Mouse (Mus musculus) hindbrain, embryonic 15.5 days (tissue): ENCODE measurements around the gene Atp6v0e2. TPM values are rescaled to one million over a fixed set of nuclear protein-coding genes. Genes with fewer than 3 reads are reported as not detected.
A peak's percentile ranks its signal among the peaks of the same experiment; 100 is the strongest.

Experiments used
- ATAC-seq: fragments of 200-750 bp; cut with Nextera tagmentation; 2 replicates; pipeline ENCODE4 v1.8.0; 2017; ENCODE audit warnings: low read depth, moderate number of reproducible peaks, moderate TSS enrichment; ENCODE audit not compliant: low FRiP score
- H3K27ac ChIP-seq: fragments of 300-500 bp; sonication (generic); replicated peaks from 2 replicates; pipeline ENCODE4 v1.5.1; 2015; ENCODE audit warnings: mild to moderate bottlenecking, inconsistent platforms
- H3K27me3 ChIP-seq: fragments of 300-500 bp; sonication (generic); 2 replicates; pipeline ENCODE4 v1.6.1; 2015; ENCODE audit warnings: control low read depth, inconsistent platforms
- H3K36me3 ChIP-seq: fragments of 300-500 bp; sonication (generic); 2 replicates; pipeline ENCODE4 v1.6.1; 2015; ENCODE audit warnings: control low read depth, inconsistent platforms
- H3K4me1 ChIP-seq: fragments of 300-500 bp; sonication (generic); replicated peaks from 2 replicates; pipeline ENCODE4 v1.6.1; 2015; ENCODE audit warnings: control low read depth, inconsistent platforms
- H3K4me2 ChIP-seq: fragments of 300-500 bp; sonication (generic); 2 replicates; pipeline ENCODE4 v1.6.1; 2015; ENCODE audit warnings: moderate library complexity, mild to moderate bottlenecking, inconsistent platforms
- H3K4me3 ChIP-seq: fragments of 300-500 bp; sonication (generic); 2 replicates; pipeline ENCODE4 v1.5.1; 2015; ENCODE audit warnings: mild to moderate bottlenecking, inconsistent platforms
- H3K9ac ChIP-seq: fragments of 300-500 bp; sonication (generic); 2 replicates; pipeline ENCODE4 v1.6.1; 2015; ENCODE audit warnings: inconsistent platforms
- H3K9me3 ChIP-seq: fragments of 300-500 bp; sonication (generic); 2 replicates; pipeline ENCODE4 v1.6.1; 2016; ENCODE audit warnings: control low read depth, inconsistent platforms
- WGBS: fragments of 180-500 bp; shearing (Covaris S2); methylation state at CpG from one replicate; pipeline ENCODE4 v1.1.7; 2015; 5-methylcytosine and 5-hydroxymethylcytosine counted together
- polyA plus RNA-seq: library from polyadenylated mRNA; unstranded; fragments of >200 nt; fragmentation: Nextera tagmentation; extraction: Ambion mirVana; gene quantifications from 2 replicates; pipeline ENCODE4 v1.2.1, GENCODE M21; 2015

Gene Atp6v0e2
- polyA plus RNA-seq, 1 experiment from 2014 or later = 311 TPM

DNA sequence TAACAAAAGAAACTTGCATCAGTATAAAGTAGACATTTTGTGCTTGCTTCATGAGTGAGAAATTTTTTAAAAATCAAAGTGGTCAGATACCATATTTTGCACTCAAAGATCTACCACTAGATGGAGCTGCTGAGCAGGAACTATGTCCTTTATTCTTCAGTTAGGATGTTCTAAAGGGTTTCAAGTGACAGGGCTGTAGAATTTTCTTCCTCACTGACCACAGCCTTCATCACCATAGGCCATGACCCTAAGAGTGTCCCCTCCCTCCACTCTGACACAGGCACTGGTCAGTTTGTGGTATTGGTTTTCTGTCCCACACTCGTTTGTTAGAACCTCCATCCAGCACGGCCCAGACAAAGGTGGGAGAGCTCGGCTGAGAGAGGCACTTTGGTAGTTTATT lies 44.6 kb downstream of the Atp6v0e2 start:
- 73% methylated on average over 3 of the region's 3 CpGs for WGBS
- Histone ChIP-seq H3K4me2 (no peak overlapping the region), H3K4me3 (no peak overlapping the region), H3K9me3 (no peaks in the 10 kb centered on the region), H3K4me1 (no peaks in the 10 kb centered on the region), H3K27me3 (no peaks in the 10 kb centered on the region), H3K9ac (no peak overlapping the region), H3K27ac (no peak overlapping the region), H3K36me3 (no peaks in the 10 kb centered on the region)
- ATAC-seq = 0 out of 2 replicates have a peak, but pooled peaks have one; percentile 27

DNA sequence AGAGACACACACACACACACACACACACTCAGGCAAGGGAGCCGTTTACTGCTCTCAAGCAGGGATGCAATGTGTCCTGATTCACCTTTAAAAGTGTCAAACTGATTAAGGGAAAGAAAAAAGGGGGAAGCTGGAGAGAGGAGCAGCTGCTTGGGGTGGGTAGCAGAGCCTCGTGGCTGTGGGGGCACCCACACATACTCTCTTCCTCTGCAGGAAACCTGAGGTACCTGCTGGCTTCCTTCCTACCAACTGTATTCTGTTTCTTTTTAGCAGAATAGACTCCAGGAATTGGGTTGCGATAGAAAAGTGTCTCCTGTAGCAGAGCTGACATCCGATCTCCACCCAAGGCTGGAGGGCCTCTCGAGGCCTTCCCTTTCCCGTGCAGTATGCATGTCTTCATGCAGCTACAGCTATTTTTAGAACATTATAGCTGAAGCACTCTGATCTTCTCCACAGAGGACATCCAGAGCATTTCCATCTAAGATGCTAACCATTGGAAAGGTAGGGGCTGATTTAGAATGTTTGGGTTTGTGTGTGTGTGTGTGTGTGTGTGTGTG lies 51.9 kb downstream of the Atp6v0e2 start, which contains the start of gene Gm45021:
TSS of gene Gm45021 (plus strand) at position 417 of the 557 bp plus-strand sequence.
- Histone ChIP-seq H3K4me1 (peaks cover 7% of the 10 kb centered on the region), H3K9ac (no peak within 1 kb of the TSS), H3K36me3 (no peaks in the 10 kb centered on the region), H3K4me3 (no peak within 1 kb of the TSS), H3K4me2 (no peak within 1 kb of the TSS), H3K9me3 (no peaks in the 10 kb centered on the region), H3K27me3 (no peaks in the 10 kb centered on the region), H3K27ac (no peak within 1 kb of the TSS)
- WGBS = 70% methylated on average over 6 of the region's 6 CpGs
- no peak for ATAC-seq

Other genes starting within 250 kb of the Atp6v0e2 start
- gene Krba1, start 142.0 kb upstream of the Atp6v0e2 start, polyA plus RNA-seq = 26.1 and 27.8 TPM in 2 replicates
- 27.8 and 30.7 TPM in 2 replicates for gene Zfp467, start 91.8 kb upstream of the Atp6v0e2 start, polyA plus RNA-seq
- gene Sspo, start 89.4 kb upstream of the Atp6v0e2 start, polyA plus RNA-seq = 0.22 and 0.78 TPM in 2 replicates
- gene Lrrc61, start 17.2 kb downstream of the Atp6v0e2 start, polyA plus RNA-seq = 24.8 and 29.2 TPM in 2 replicates
- gene Rarres2, start 35.2 kb downstream of the Atp6v0e2 start, polyA plus RNA-seq = 5.1 and 7.6 TPM in 2 replicates
- not detected in 2 replicates for gene Gm45021, start 52.0 kb downstream of the Atp6v0e2 start, polyA plus RNA-seq
- 44.3 and 46.1 TPM in 2 replicates for gene Repin1, start 56.3 kb downstream of the Atp6v0e2 start, polyA plus RNA-seq
- gene Gm44965, start 56.3 kb downstream of the Atp6v0e2 start, polyA plus RNA-seq = 1.0 TPM in 1 of 2 replicates, not detected in the other
- 13.5 and 14.5 TPM in 2 replicates for gene Zfp775, start 64.4 kb downstream of the Atp6v0e2 start, polyA plus RNA-seq
- gene AI854703, start 89.1 kb downstream of the Atp6v0e2 start, polyA plus RNA-seq = 26.4 and 27.1 TPM in 2 replicates
- gene Gimap8, start 109.6 kb downstream of the Atp6v0e2 start, polyA plus RNA-seq = 0.56 TPM in 2 replicates
- 1.6 and 1.7 TPM in 2 replicates for gene Gimap9, start 138.5 kb downstream of the Atp6v0e2 start, polyA plus RNA-seq
- gene Gimap4, start 146.9 kb downstream of the Atp6v0e2 start, polyA plus RNA-seq = 1.1 and 1.4 TPM in 2 replicates
- 7.5 and 7.9 TPM in 2 replicates for gene Gimap6, start 170.6 kb downstream of the Atp6v0e2 start, polyA plus RNA-seq
- gene Gm28053, start 181.0 kb downstream of the Atp6v0e2 start, polyA plus RNA-seq = 0.66 and 1.1 TPM in 2 replicates
- gene Gimap7, start 181.0 kb downstream of the Atp6v0e2 start, polyA plus RNA-seq = not detected in 2 replicates
- gene Gimap1, start 201.4 kb downstream of the Atp6v0e2 start, polyA plus RNA-seq = 6.5 and 6.7 TPM in 2 replicates
- gene Gimap5, start 208.6 kb downstream of the Atp6v0e2 start, polyA plus RNA-seq = 1.2 and 2.3 TPM in 2 replicates
- gene Gimap3, start 233.2 kb downstream of the Atp6v0e2 start, polyA plus RNA-seq = not detected in 2 replicates